Mouse (Mus musculus) liver, adult 2 months (tissue): ENCODE results near the gene Dapk1. TPM values are rescaled to one million over a fixed set of nuclear protein-coding genes. Genes with fewer than 3 reads are reported as not detected.
A peak's percentile ranks its signal among the peaks of the same experiment; 100 is the strongest.

Experiments used
- DNase-seq: peaks from one replicate; pipeline ENCODE4 v3.0.0-alpha.2; 2011; ENCODE audit warnings: low read depth, low spot score; ENCODE audit errors: extremely low read depth
- H3K27ac ChIP-seq: fragments of 200-500 bp; replicated peaks from 2 replicates; pipeline ENCODE4 v1.5.1; 2012; ENCODE audit warnings: low read depth, mild to moderate bottlenecking, control low read depth, inconsistent platforms, low read length; ENCODE audit not compliant: insufficient read depth
- H3K27me3 ChIP-seq: fragments of 200-500 bp; 2 replicates; pipeline ENCODE4 v1.6.1; 2012; ENCODE audit warnings: mild to moderate bottlenecking, moderate library complexity, low read length, inconsistent platforms; ENCODE audit not compliant: control insufficient read depth, insufficient read depth
- H3K36me3 ChIP-seq: fragments of 200-500 bp; 2 replicates; pipeline ENCODE4 v1.6.1; 2012; ENCODE audit warnings: low read length, inconsistent platforms; ENCODE audit not compliant: control insufficient read depth, insufficient read depth
- H3K4me1 ChIP-seq: fragments of 200-500 bp; 2 replicates; pipeline ENCODE4 v1.6.1; 2011; ENCODE audit warnings: low read length; ENCODE audit not compliant: control insufficient read depth, insufficient read depth
- H3K4me3 ChIP-seq: fragments of 200-500 bp; 2 replicates; pipeline ENCODE4 v1.5.1; 2011; ENCODE audit warnings: low read depth, mild to moderate bottlenecking, control low read depth, low read length, moderate library complexity; ENCODE audit not compliant: insufficient read depth
- H3K79me2 ChIP-seq: fragments of 200-500 bp; 2 replicates; pipeline ENCODE4 v1.6.1; 2012; ENCODE audit warnings: inconsistent platforms, mild to moderate bottlenecking, low read length, moderate library complexity; ENCODE audit not compliant: control insufficient read depth, insufficient read depth
- H3K9ac ChIP-seq: fragments of 200-500 bp; 2 replicates; pipeline ENCODE4 v1.6.1; 2012; ENCODE audit warnings: low read depth, mild to moderate bottlenecking, control low read depth, inconsistent platforms, low read length
- CTCF ChIP-seq: fragments of 200-500 bp; IDR thresholded peaks from 2 replicates; pipeline ENCODE4 v1.5.1; 2011; ENCODE audit warnings: low read depth, low read length, control low read depth
- POLR2A ChIP-seq: fragments of 200-500 bp; IDR thresholded peaks from 2 replicates; pipeline ENCODE4 v1.6.1; 2011; ENCODE audit warnings: low read length, control low read depth; ENCODE audit not compliant: insufficient read depth; ENCODE audit errors: extremely low read depth
- WGBS: fragments of 180-500 bp; shearing (Covaris S2); methylation state at CpG from one replicate; pipeline ENCODE4 v1.1.7; 2018; 5-methylcytosine and 5-hydroxymethylcytosine counted together
- polyA plus RNA-seq: library from polyadenylated mRNA; depleted of rRNA; stranded (reverse); fragments of >200 nt; gene quantifications from 2 replicates; pipeline ENCODE4 v1.2.3, GENCODE M21; 2012
- total RNA-seq: library from RNA; depleted of rRNA; stranded (reverse); fragments of >200 nt; gene quantifications from 2 replicates; pipeline ENCODE4 v1.2.3, GENCODE M21; 2014

Dapk1 gene
- total and polyA plus RNA-seq, 2 experiments: 23.0 to 80.5 TPM

- Histone ChIP-seq H3K36me3 (peaks cover 2% of the 10 kb centered on the region; the same call in 1 of the 2 replicates), H3K27me3 (no peaks in the 10 kb centered on the region), H3K27ac (peak overlapping the region; percentile 70), H3K4me1 (peaks cover 33% of the 10 kb centered on the region), H3K9ac (no peak overlapping the region), H3K4me3 (no peak overlapping the region), H3K79me2 (peaks cover 26% of the 10 kb centered on the region; the same call in 1 of the 2 replicates)
- DNase-seq: peak; percentile 91
- 23% methylated on average over 6 of the region's 6 CpGs for WGBS
- TF ChIP-seq CTCF (no peak), POLR2A (no peak)
These were observed 107.4 kb downstream of the Dapk1 start for GRCm38 (mm10) chr13:60709136-60709535.

GRCm38 (mm10) chr13:60710963-60711362 is 109.2 kb downstream of the Dapk1 start:
- Histone ChIP-seq H3K9ac (no peak overlapping the region), H3K4me1 (peaks cover 32% of the 10 kb centered on the region), H3K36me3 (no peaks in the 10 kb centered on the region), H3K27me3 (no peaks in the 10 kb centered on the region), H3K4me3 (no peak overlapping the region), H3K79me2 (peaks cover 26% of the 10 kb centered on the region; the same call in 1 of the 2 replicates), H3K27ac (no peak overlapping the region)
- 96% methylated on average over 3 of the region's 3 CpGs for WGBS
- DNase-seq: no peak
- no peak for TF ChIP-seq CTCF
- TF ChIP-seq POLR2A: no peak

DNA sequence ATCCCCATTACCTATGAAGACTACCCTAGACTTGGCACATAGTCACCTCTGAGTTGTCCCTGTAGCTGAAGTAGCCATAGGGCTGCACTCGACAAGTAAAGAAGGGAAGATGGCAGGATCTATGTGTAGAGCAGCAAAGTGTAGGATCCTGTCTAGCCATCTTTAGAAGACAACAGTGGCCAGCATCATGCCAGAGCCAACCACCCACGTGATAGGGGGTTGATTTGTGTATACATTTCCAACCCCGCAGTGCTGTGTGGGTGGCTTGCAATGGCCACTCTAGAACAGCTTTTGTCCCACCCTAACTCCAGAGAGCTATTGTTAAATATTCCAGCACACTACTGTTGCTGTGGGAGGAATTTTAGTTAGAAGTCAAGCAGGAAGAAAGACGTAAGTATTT is 111.8 kb downstream of the Dapk1 start:
- Histone ChIP-seq H3K4me3 (no peak overlapping the region), H3K27me3 (no peaks in the 10 kb centered on the region)
- 87% methylated on average over 4 of the region's 4 CpGs for WGBS

DNA sequence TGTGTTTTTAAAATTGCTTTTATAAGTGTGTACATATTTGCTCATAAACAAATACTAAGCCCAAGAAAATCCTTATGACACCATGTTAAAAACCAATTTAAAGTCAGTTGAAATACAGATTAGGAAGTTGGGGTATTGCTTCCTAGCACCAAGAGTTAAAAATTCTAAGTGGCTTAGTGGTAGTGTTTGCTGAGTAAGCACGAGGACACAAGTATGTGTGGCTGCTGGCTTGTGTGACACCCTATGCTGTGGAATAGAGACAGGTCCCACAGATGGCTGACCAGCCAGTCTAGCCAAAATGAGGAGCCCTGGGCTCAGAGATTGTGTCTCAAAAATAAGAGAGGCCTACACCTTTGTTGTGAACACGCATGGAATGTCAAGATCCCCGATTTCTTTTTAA is 114.4 kb downstream of the Dapk1 start:
- H3K27me3 ChIP-seq: no peaks in the 10 kb centered on the region
- 69% methylated on average over 3 of the region's 3 CpGs for WGBS
- peaks cover 13% of the 10 kb centered on the region; the same call in 1 of the 2 replicates for H3K79me2 ChIP-seq
- DNase-seq: no peak
- H3K9ac ChIP-seq: no peak overlapping the region
- H3K27ac ChIP-seq: no peak overlapping the region
- peaks cover 27% of the 10 kb centered on the region for H3K36me3 ChIP-seq
- H3K4me3 ChIP-seq: no peak overlapping the region
- no peak for TF ChIP-seq POLR2A
- H3K4me1 ChIP-seq: peaks cover 5% of the 10 kb centered on the region; the same call in 1 of the 2 replicates

More for the DNA sequence above, 111.8 kb downstream of the Dapk1 start:
- Histone ChIP-seq H3K36me3 (peaks cover 11% of the 10 kb centered on the region), H3K79me2 (peaks cover 26% of the 10 kb centered on the region; the same call in 1 of the 2 replicates), H3K9ac (no peak overlapping the region), H3K27ac (no peak overlapping the region), H3K4me1 (peaks cover 18% of the 10 kb centered on the region)
- no peak for TF ChIP-seq CTCF
- TF ChIP-seq POLR2A: no peak
- no peak for DNase-seq

DNA sequence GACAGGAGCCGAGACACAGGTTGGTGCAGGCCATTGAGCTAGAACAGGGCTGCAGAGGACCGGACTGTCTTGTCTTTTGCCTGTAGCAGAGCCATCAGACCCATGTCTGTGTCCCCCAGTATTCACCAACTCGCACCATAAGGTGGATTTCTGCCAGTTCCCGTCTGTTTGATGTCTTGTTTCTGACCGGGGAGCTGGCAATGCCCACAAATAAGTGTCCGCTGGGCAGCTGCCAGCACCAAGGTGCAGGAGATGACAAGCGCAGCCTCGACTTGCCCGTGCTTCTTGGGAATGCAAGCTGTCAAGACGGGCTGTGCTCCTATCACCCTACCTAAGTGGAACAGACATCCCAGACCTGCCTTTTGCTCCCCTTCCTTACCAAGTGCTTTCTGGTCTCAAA is 115.7 kb downstream of the Dapk1 start:
- peaks cover 33% of the 10 kb centered on the region for H3K36me3 ChIP-seq
- 57% methylated on average over 10 of the region's 10 CpGs for WGBS
- H3K27ac ChIP-seq: no peak overlapping the region
- no peaks in the 10 kb centered on the region for H3K27me3 ChIP-seq
- no peak overlapping the region for H3K4me3 ChIP-seq
- H3K4me1 ChIP-seq: peaks cover 5% of the 10 kb centered on the region; the same call in 1 of the 2 replicates
- DNase-seq: peak; percentile 53
- H3K79me2 ChIP-seq: peaks cover 3% of the 10 kb centered on the region; the same call in 1 of the 2 replicates
- TF ChIP-seq POLR2A (no peak), CTCF (no peak)
- H3K9ac ChIP-seq: no peak overlapping the region

- Histone ChIP-seq H3K79me2 (no peaks in the 10 kb centered on the region), H3K4me1 (peaks cover 7% of the 10 kb centered on the region), H3K27me3 (no peaks in the 10 kb centered on the region), H3K9ac (no peak overlapping the region), H3K4me3 (no peak overlapping the region), H3K27ac (no peak overlapping the region), H3K36me3 (peaks cover 43% of the 10 kb centered on the region)
- TF ChIP-seq POLR2A (no peak), CTCF (no peak)
- no peak for DNase-seq
- WGBS: 85% methylated on average over 10 of the region's 10 CpGs
These were observed 117.8 kb downstream of the Dapk1 start for GRCm38 (mm10) chr13:60719581-60719980.
